Mouse (Mus musculus): ENCODE measurements around the gene Hoxc11. TPM values are rescaled to one million over a fixed set of nuclear protein-coding genes. Genes with fewer than 3 reads are reported as not detected.

Gene Hoxc11
- polyA plus RNA-seq, 2 experiments = not detected

GRCm38 (mm10) chr15:103006326-103006725, 52.1 kb downstream of the Hoxc11 start:
- TF ChIP-seq EP300 (IDR thresholded peaks at IDR 0.05; ENCODE audit: low read depth) (no peak), CTCF (IDR thresholded peaks at IDR 0.05; ENCODE audit: low read depth) (no peak)
- Histone ChIP-seq H3K27me3 (ENCODE audit: control insufficient read depth, insufficient read depth, low read length) (peaks cover 99% of the 10 kb centered on the region), H3K9ac (replicated peaks) (no peak overlapping the region), H3K36me3 (replicated peaks; ENCODE audit: control insufficient read depth, insufficient read depth, low read depth) (no peaks in the 10 kb centered on the region), H3K4me2 (ENCODE audit: low read depth) (no peak overlapping the region), H3K9me3 (ENCODE audit: control insufficient read depth, low read length) (no peaks in the 10 kb centered on the region), H3K4me1 (replicated peaks; ENCODE audit: control insufficient read depth in 2 of 2, insufficient read depth in 2 of 2, low read length in 1 of 2) (no peaks in the 10 kb centered on the region), H3K27ac (no peak overlapping the region), H3K4me3 (ENCODE audit: insufficient read depth in 1 of 2, low read depth in 2 of 2, low read length in 2 of 2) (no peak overlapping the region)
- DNase-seq (ENCODE audit: low read depth in 3 of 3, low spot score in 3 of 3) (no peak), ATAC-seq (ENCODE audit: insufficient read depth) (no peak)
- WGBS (ENCODE audit: insufficient replicate concordance) = 25% methylated on average over 1 of the region's 1 CpGs

Small RNA genes within 50 kb of the gene (microRNA-seq; reads per million reads assigned to microRNA genes)
- 7.2 reads per million, percentile 14 among the genes with 10 or more reads in this experiment for gene Mir196a-2

Other genes starting within 250 kb of the Hoxc11 start
- gene Calcoco1, start 232.2 kb upstream of the Hoxc11 start, polyA plus RNA-seq (2012; rRNA removed) = 5.6 and 5.7 TPM in 2 replicates
- 8.4 TPM in 2 replicates for gene Calcoco1, start 232.2 kb upstream of the Hoxc11 start, polyA plus RNA-seq (2014; fragmentation: Nextera tagmentation; extraction: Ambion mirVana)
- gene Hoxc13, start 33.3 kb upstream of the Hoxc11 start, polyA plus RNA-seq (2012; rRNA removed) = not detected in 2 replicates
- not detected in 2 replicates for gene Hoxc13, start 33.3 kb upstream of the Hoxc11 start, polyA plus RNA-seq (2014; fragmentation: Nextera tagmentation; extraction: Ambion mirVana)
- gene Hoxc12, start 17.7 kb upstream of the Hoxc11 start, polyA plus RNA-seq (2012; rRNA removed) = not detected in 2 replicates
- gene Hoxc12, start 17.7 kb upstream of the Hoxc11 start, polyA plus RNA-seq (2014; fragmentation: Nextera tagmentation; extraction: Ambion mirVana) = not detected in 2 replicates
- 0.04 TPM in 1 of 2 replicates, not detected in the other for gene Hoxc10, start 12.4 kb downstream of the Hoxc11 start, polyA plus RNA-seq (2012; rRNA removed)
- gene Hoxc10, start 12.4 kb downstream of the Hoxc11 start, polyA plus RNA-seq (2014; fragmentation: Nextera tagmentation; extraction: Ambion mirVana) = not detected in 2 replicates
- 0.03 and 0.06 TPM in 2 replicates for gene Hoxc5, start 13.0 kb downstream of the Hoxc11 start, polyA plus RNA-seq (2012; rRNA removed)
- gene Hoxc5, start 13.0 kb downstream of the Hoxc11 start, polyA plus RNA-seq (2014; fragmentation: Nextera tagmentation; extraction: Ambion mirVana) = not detected in 2 replicates
- gene Hoxc9, start 22.0 kb downstream of the Hoxc11 start, polyA plus RNA-seq (2012; rRNA removed) = 0.03 TPM in 1 of 2 replicates, not detected in the other
- not detected in 2 replicates for gene Hoxc9, start 22.0 kb downstream of the Hoxc11 start, polyA plus RNA-seq (2014; fragmentation: Nextera tagmentation; extraction: Ambion mirVana)
- gene Hoxc8, start 36.2 kb downstream of the Hoxc11 start, polyA plus RNA-seq (2012; rRNA removed) = 0.04 TPM in 1 of 2 replicates, not detected in the other
- gene Hoxc8, start 36.2 kb downstream of the Hoxc11 start, polyA plus RNA-seq (2014; fragmentation: Nextera tagmentation; extraction: Ambion mirVana) = 0.04 TPM in 1 of 2 replicates, not detected in the other
- 0.06 TPM in 2 replicates for gene Hoxc6, start 43.8 kb downstream of the Hoxc11 start, polyA plus RNA-seq (2012; rRNA removed)
- gene Hoxc6, start 43.8 kb downstream of the Hoxc11 start, polyA plus RNA-seq (2014; fragmentation: Nextera tagmentation; extraction: Ambion mirVana) = 0.14 TPM in 1 of 2 replicates, not detected in the other
- 0.07 and 0.12 TPM in 2 replicates for gene Hoxc4, start 64.5 kb downstream of the Hoxc11 start, polyA plus RNA-seq (2012; rRNA removed)
- 0.05 and 0.06 TPM in 2 replicates for gene Hoxc4, start 64.5 kb downstream of the Hoxc11 start, polyA plus RNA-seq (2014; fragmentation: Nextera tagmentation; extraction: Ambion mirVana)
- 3.6 and 4.4 TPM in 2 replicates for gene Smug1, start 212.7 kb downstream of the Hoxc11 start, polyA plus RNA-seq (2012; rRNA removed)
- 3.8 and 4.7 TPM in 2 replicates for gene Smug1, start 212.7 kb downstream of the Hoxc11 start, polyA plus RNA-seq (2014; fragmentation: Nextera tagmentation; extraction: Ambion mirVana)